Mouse (Mus musculus) CH12.LX (cell line): ENCODE measurements around the gene Mrtfb.

Experiments
- BHLHE40 ChIP-seq: IDR thresholded peaks from 2 replicates; pipeline ENCODE4 v1.6.1; 2011; ENCODE audit warnings: mild to moderate bottlenecking, low read depth, low read length, improper control_type of control experiment
- CTCF ChIP-seq, 2 experiments: IDR thresholded peaks in 1 of 2; conservative IDR thresholded peaks in 1 of 2; 2 replicates each; pipeline ENCODE4 v1.5.1; 2011 to 2012; ENCODE audit warnings: low read depth in 2 of 2, low read length in 2 of 2, improper control_type of control experiment in 1 of 2, inconsistent platforms in 1 of 2, mild to moderate bottlenecking in 1 of 2, moderate library complexity in 1 of 2
- ELF1 ChIP-seq: IDR thresholded peaks from 2 replicates; pipeline ENCODE4 v1.6.1; 2014; ENCODE audit warnings: low read depth, mild to moderate bottlenecking, inconsistent platforms, low read length, improper control_type of control experiment
- EP300 ChIP-seq: IDR thresholded peaks from 2 replicates; pipeline ENCODE4 v1.6.1; 2011; ENCODE audit warnings: low read length, improper control_type of control experiment
- KAT2A ChIP-seq: IDR thresholded peaks from 2 replicates; pipeline ENCODE4 v1.6.1; 2012; ENCODE audit warnings: low read length, improper control_type of control experiment, inconsistent platforms; ENCODE audit not compliant: insufficient replicate concordance
- MAFK ChIP-seq: IDR thresholded peaks from 2 replicates; pipeline ENCODE4 v1.6.1; 2011; ENCODE audit warnings: low read length, improper control_type of control experiment; ENCODE audit not compliant: insufficient replicate concordance
- NELFE ChIP-seq: IDR thresholded peaks from 2 replicates; pipeline ENCODE4 v1.6.1; 2011; ENCODE audit warnings: low read depth, low read length, improper control_type of control experiment
- POLR2A ChIP-seq: IDR thresholded peaks from 2 replicates; pipeline ENCODE4 v1.6.1; 2011; ENCODE audit warnings: low read depth, mild to moderate bottlenecking, improper control_type of control experiment, low read length
- SIN3A ChIP-seq: IDR thresholded peaks from 2 replicates; pipeline ENCODE4 v1.6.1; 2012; ENCODE audit warnings: low read length, improper control_type of control experiment, inconsistent platforms
- TCF12 ChIP-seq: IDR thresholded peaks from 2 replicates; pipeline ENCODE4 v1.6.1; 2014; ENCODE audit warnings: low read depth, mild to moderate bottlenecking, inconsistent platforms, low read length, improper control_type of control experiment
- ZC3H11A ChIP-seq: IDR thresholded peaks from 2 replicates; pipeline ENCODE4 v1.6.1; 2012; ENCODE audit warnings: low read depth, mild to moderate bottlenecking, inconsistent platforms, low read length, improper control_type of control experiment
- ZMIZ1 ChIP-seq: IDR thresholded peaks from 2 replicates; pipeline ENCODE4 v1.6.1; 2012; ENCODE audit warnings: low read depth, mild to moderate bottlenecking, inconsistent platforms, low read length, improper control_type of control experiment

GRCm38 (mm10) chr16:13448706-13449090 lies 192.4 kb downstream of the Mrtfb start:
- TF ChIP-seq SIN3A (no peak), NELFE (no peak), POLR2A (no peak), CTCF (conservative IDR thresholded peaks at IDR 0.05 in 1 of 2, IDR thresholded peaks at IDR 0.05 in 1 of 2; ENCODE audit: low read depth in 2 of 2, low read length in 2 of 2) (no peak), TCF12 (no peak), ELF1 (no peak), ZMIZ1 (no peak), BHLHE40 (no peak), ZC3H11A (no peak), KAT2A (no peak), EP300 (no peak), MAFK (no peak)
